ENCODE assay signal across 10 mouse cellular contexts in the genomic region with DNA sequence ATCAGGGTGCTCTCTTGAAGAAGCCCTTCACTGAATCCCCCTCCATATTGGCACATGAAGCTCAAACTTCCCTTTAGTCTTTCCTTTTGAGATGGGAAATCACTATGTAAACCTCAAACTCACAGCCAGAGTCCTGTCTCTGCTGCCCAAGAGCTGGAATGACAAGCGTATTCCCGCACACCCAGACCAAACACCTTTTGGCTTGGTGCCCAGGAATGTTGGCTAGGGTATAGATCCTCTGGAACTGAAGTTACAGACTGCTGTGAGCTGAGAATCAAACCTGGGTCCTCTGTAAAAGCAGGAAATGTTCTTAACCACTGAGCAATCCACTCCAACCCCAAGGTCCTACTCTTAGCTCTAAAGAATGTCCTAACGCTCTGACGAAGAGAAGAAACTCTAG. TPM values are rescaled to one million over a fixed set of nuclear protein-coding genes. Genes with fewer than 3 reads are reported as not detected.
A peak's percentile ranks its signal among the peaks of the same experiment; 100 is the strongest.
DNase-seq lines count a peak whose midpoint lies in the region; ATAC-seq and TF ChIP-seq lines count a peak whose summit lies in the region.
"Had no signal": no experiment of that assay in that cellular context is flagged by ENCODE, and none has a peak within 500 bp of the region (broad histone marks: within the 10 kb centered on the region; RNA-seq: fewer than 3 reads in every experiment).

No protein-coding gene starts in this region.

- H3K4me2 ChIP-seq in hindbrain, postnatal 0 days (ENCODE audit: low read depth, low read length) = no peak overlapping the region
- H3K4me2 ChIP-seq: heart, embryonic 15.5 days; limb, embryonic 13.5 days had no signal

- H3K9me3 ChIP-seq in hindbrain, postnatal 0 days (ENCODE audit: low read length) = no peaks in the 10 kb centered on the region
- H3K9me3 ChIP-seq: heart, embryonic 15.5 days; limb, embryonic 13.5 days had no signal

- peak; percentile 32 to 38 for DNase-seq in heart, postnatal 14 days
- DNase-seq in heart, adult 8-10 months (ENCODE audit: low spot score) = no peak
- peak; percentile 67 for DNase-seq in testis, postnatal 10 days (ENCODE audit: low spot score)
- no peak for DNase-seq in testis, postnatal 14 days (ENCODE audit: low spot score)
- DNase-seq in kidney, postnatal 14 days = peak; percentile 60
- no peak for DNase-seq in embryo, embryonic 10 days (ENCODE audit: low spot score)
- no peak for DNase-seq in hindbrain, postnatal 0 days (ENCODE audit: low spot score)

- ATAC-seq in hindbrain, postnatal 0 days = no peak

- TF ChIP-seq CTCF in hindbrain, postnatal 0 days (IDR thresholded peaks at IDR 0.05; ENCODE audit: low read depth) = no peak

- H3K9ac ChIP-seq in hindbrain, postnatal 0 days (replicated peaks; ENCODE audit: low read length) = no peak overlapping the region
- H3K9ac ChIP-seq: heart, embryonic 15.5 days; limb, embryonic 13.5 days had no signal

- 67% methylated on average over 4 of the region's 4 CpGs for WGBS in hindbrain, postnatal 0 days

- intact Hi-C loops in heart, postnatal 14 days (cut with DNase I) = no loop called here

- peaks cover 80% of the 10 kb centered on the region for H3K36me3 ChIP-seq in hindbrain, postnatal 0 days (ENCODE audit: insufficient read depth, low read length)

- H3K4me3 ChIP-seq in hindbrain, postnatal 0 days (ENCODE audit: low read length) = no peak overlapping the region
- H3K4me3 ChIP-seq: heart, embryonic 15.5 days; limb, embryonic 13.5 days; myocyte had no signal

- H3K27me3 ChIP-seq in hindbrain, postnatal 0 days (ENCODE audit: insufficient read depth, low read length) = no peaks in the 10 kb centered on the region
- H3K27me3 ChIP-seq: heart, embryonic 15.5 days; limb, embryonic 13.5 days had no signal

- no peak overlapping the region for H3K27ac ChIP-seq in hindbrain, postnatal 0 days
- H3K27ac ChIP-seq: heart, embryonic 15.5 days; limb, embryonic 13.5 days had no signal

- no peaks in the 10 kb centered on the region for H3K4me1 ChIP-seq in hindbrain, postnatal 0 days (ENCODE audit: insufficient read depth, low read length)
- H3K4me1 ChIP-seq: limb, embryonic 13.5 days had no signal

RNA-seq across cellular contexts. Expression of a gene that starts 29.5 kb away (rescaled TPM):
- 1 to 10 TPM in 1 of 2 experiments, under 1 TPM in 1; 0.85 to 1.6 TPM for total RNA-seq in heart, postnatal 14 days (2021)
- 1 to 10 TPM in 2 of 4 experiments, under 1 TPM in 2; 0.63 to 1.5 (median 0.97) TPM for total RNA-seq in heart, adult 8-10 months (2022)
- not detected in 2 replicates for total RNA-seq in hindbrain, postnatal 0 days (2014; rRNA removed)
- 1.7 TPM in 1 of 2 replicates, not detected in the other for polyA plus RNA-seq in hindbrain, postnatal 0 days (2015; fragmentation: Nextera tagmentation; extraction: Ambion mirVana)
- polyA plus RNA-seq: limb, embryonic 13.5 days had no signal

RNA-seq across cellular contexts. Expression of a gene that starts 33.2 kb away (rescaled TPM):
- total RNA-seq in heart, postnatal 14 days (2021) = 10 to 100 TPM; 10.4 to 12.7 TPM
- total RNA-seq in heart, adult 8-10 months (2022) = 10 to 100 TPM in 2 of 4 experiments, 1 to 10 TPM in 2; 8.6 to 21.9 (median 10.5) TPM
- total RNA-seq in hindbrain, postnatal 0 days (2014; rRNA removed) = 26.3 and 41.3 TPM in 2 replicates
- 28.9 and 31.9 TPM in 2 replicates for polyA plus RNA-seq in hindbrain, postnatal 0 days (2015; fragmentation: Nextera tagmentation; extraction: Ambion mirVana)

RNA-seq across cellular contexts. Expression of a gene that starts 48.7 kb away (rescaled TPM):
- total RNA-seq in heart, postnatal 14 days (2021) = 10 to 100 TPM; 29.2 to 31.5 TPM
- total RNA-seq in heart, adult 8-10 months (2022) = 10 to 100 TPM; 22.2 to 33.6 (median 29.8) TPM
- total RNA-seq in hindbrain, postnatal 0 days (2014; rRNA removed) = 18.7 and 20.6 TPM in 2 replicates
- polyA plus RNA-seq in hindbrain, postnatal 0 days (2015; fragmentation: Nextera tagmentation; extraction: Ambion mirVana) = 14.4 and 19.0 TPM in 2 replicates

Comparison
In these comparisons a context has a peak if more than half of its experiments do, and no peak if none do; other contexts are left out.
1. DNase-seq: peak in heart, postnatal 14 days (2 of 2), testis, postnatal 10 days (single experiment) and kidney, postnatal 14 days (single experiment); none in heart, adult 8-10 months (single experiment), testis, postnatal 14 days (single experiment), embryo, embryonic 10 days (single experiment) and hindbrain, postnatal 0 days (single experiment).